Mouse (Mus musculus): ENCODE results near the gene Itpkc.

Gene Itpkc

DNA sequence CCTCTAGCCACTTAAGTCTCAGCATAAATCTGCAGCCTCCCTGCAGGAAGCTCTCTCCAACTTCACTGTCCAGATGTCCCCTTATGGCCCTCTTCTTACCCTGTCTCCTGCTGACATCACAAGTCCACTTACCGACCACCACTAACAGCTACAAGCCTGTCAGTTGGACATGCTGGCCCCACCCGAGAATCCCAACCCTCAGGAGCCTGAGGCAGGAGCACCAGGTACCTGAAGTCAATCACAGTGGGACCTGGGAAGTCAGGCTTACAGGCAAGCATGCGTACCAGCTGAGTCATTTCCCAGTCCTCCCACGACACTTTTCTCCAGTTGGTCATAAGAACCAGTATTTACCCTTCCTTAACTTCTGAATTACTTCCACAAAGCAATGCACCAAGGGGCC lies 34.7 kb downstream of the Itpkc start:
- in situ Hi-C loops (cut with MboI): loop anchor here (5.0 kb wide), 1 partner anchor 36 kb away; no protein-coding TSS in a partner anchor

DNA sequence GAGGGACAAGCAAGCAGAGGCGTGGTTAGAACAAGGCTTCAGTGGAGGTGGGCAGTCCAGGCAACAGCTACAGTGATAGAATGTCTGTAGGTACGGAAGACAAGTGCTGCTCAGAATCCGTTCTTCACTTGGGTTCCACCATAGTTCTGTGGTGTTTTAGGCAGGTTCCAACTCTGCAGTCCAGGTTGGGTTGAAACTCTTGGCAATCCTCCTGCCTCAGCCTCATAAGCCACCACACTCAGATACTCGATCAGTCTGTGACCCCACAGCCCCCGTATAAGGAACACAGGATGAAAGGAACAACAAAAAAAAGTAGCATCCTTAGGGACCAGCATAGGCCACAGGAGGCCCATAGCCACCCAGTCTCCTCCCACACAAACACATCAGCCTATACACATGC lies 36.0 kb downstream of the Itpkc start:
- in situ Hi-C loops (cut with MboI): loop anchor here (5.0 kb wide), 1 partner anchor 35 kb away; no protein-coding TSS in a partner anchor

- in situ Hi-C loops (cut with MboI): no loop called here
These were observed 39.1 kb downstream of the Itpkc start for GRCm38 (mm10) chr7:27189271-27189931.

- in situ Hi-C loops (cut with MboI): no loop called here
These were observed 42.5 kb downstream of the Itpkc start for GRCm38 (mm10) chr7:27185986-27186385.

- in situ Hi-C loops (cut with MboI): no loop called here
These were observed 43.5 kb downstream of the Itpkc start for GRCm38 (mm10) chr7:27184964-27185363.

GRCm38 (mm10) chr7:27182498-27182897 lies 46.0 kb downstream of the Itpkc start:
- in situ Hi-C loops (cut with MboI): no loop called here

GRCm38 (mm10) chr7:27180837-27181695 lies 47.4 kb downstream of the Itpkc start, which contains the start of the genes Gm21983 and Mia:
Gene Gm21983 (minus strand): TSS chr7:27181086.
Gene Mia (minus strand): TSS chr7:27181157.
- in situ Hi-C loops (cut with MboI): no loop called here

- in situ Hi-C loops (cut with MboI): no loop called here
These were observed 48.4 kb downstream of the Itpkc start for GRCm38 (mm10) chr7:27180036-27180435.

DNA sequence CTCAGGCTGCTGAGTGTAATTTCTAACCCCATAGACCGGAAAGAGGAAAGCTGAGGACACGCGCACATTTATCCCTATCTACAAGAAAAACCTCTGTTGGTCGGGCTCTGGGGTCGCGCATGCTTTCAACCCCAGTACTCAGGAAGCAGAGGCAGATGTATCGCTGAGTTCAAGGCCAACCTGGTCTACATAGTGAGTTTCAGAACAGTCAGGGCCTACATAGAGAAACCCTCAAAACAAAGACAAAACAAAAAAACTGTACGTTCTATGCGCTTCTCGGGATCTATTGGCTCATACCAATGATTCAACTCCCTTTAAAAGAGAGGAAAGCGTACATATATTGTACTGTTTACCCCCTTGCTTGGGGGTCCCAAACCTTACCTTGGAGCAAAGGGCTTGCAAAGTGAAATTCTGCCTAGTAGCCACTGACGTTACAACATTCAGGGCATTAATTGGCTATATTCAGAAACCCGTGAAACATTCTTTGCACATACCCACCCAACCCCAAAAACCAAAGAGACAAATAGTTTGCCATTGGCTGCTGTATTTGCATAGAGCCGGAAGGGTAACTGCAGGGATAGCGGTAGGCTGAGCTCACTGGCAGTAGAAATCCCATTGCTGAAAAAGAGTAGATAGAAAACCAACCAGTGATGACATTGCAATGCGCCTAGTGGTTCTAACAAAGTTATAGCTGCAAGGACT lies 49.1 kb downstream of the Itpkc start:
- in situ Hi-C loops (cut with MboI): no loop called here

- in situ Hi-C loops (cut with MboI): no loop called here
These were observed 49.9 kb downstream of the Itpkc start, which contains the start of gene Rab4b for GRCm38 (mm10) chr7:27178324-27179216. Gene Rab4b (minus strand): TSS chr7:27178896.

DNA sequence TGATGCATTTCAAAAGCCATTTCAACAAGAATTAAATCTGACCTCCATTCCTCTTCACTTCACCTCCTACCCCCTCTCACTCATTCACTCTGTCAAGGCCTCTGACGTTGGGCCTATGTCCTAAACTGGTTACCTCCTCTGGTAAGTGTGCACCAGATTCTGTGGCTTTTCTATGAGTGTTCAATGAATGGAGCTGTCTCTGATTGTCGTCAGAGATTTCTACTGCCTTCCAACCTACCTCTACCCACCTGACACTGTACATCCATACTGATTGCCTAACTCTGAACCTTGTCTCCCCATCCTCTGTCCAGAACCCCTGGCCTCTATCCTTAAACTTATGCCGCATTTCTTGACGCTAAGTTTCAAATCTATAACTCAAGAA lies 50.5 kb downstream of the Itpkc start:
- in situ Hi-C loops (cut with MboI): no loop called here

DNA sequence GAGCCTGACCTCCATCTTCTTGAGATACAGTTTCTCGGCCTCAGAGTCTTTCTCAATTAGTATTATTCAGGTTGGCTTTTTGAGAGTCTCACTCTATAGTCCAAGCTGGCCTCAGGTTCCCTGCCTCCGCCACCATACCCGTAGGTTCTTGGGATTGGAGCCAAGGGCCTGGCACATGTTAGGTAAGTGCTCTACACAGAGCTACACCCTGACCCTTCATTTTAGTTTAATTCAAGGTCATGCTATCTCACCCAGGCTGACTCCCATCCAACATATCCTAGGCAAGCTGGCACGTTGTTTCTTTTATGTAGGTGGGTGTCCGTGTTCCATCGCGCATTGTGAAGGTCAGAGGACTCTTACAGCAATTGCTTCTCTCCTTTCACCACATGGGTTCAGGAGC lies 53.6 kb downstream of the Itpkc start:
- in situ Hi-C loops (cut with MboI): no loop called here

DNA sequence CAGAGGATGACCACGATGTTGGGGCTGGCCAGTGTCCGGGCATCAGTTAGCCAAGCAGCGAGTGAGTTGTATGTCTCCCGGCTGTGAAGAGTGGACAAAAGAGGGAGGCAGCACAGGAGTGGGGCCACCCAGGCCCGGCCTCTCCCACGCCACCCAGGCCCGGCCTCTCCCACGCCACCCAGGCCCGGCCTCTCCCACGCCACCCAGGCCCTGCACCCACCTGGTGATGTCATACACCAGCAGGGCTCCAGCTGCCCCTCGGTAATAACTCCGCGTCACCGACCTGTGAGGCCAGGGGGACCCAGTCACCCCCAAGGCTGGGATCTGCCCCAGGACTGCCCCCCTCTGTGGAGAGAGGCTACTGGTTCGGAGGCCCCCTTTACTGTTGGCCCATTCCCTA lies 54.0 kb downstream of the Itpkc start:
- in situ Hi-C loops (cut with MboI): no loop called here

- in situ Hi-C loops (cut with MboI): no loop called here
These were observed 57.5 kb downstream of the Itpkc start for GRCm38 (mm10) chr7:27170981-27171380.

- in situ Hi-C loops (cut with MboI): no loop called here
These were observed 60.1 kb downstream of the Itpkc start for GRCm38 (mm10) chr7:27168371-27168770.

- in situ Hi-C loops (cut with MboI): no loop called here
These were observed 60.9 kb downstream of the Itpkc start for GRCm38 (mm10) chr7:27167475-27168094.

DNA sequence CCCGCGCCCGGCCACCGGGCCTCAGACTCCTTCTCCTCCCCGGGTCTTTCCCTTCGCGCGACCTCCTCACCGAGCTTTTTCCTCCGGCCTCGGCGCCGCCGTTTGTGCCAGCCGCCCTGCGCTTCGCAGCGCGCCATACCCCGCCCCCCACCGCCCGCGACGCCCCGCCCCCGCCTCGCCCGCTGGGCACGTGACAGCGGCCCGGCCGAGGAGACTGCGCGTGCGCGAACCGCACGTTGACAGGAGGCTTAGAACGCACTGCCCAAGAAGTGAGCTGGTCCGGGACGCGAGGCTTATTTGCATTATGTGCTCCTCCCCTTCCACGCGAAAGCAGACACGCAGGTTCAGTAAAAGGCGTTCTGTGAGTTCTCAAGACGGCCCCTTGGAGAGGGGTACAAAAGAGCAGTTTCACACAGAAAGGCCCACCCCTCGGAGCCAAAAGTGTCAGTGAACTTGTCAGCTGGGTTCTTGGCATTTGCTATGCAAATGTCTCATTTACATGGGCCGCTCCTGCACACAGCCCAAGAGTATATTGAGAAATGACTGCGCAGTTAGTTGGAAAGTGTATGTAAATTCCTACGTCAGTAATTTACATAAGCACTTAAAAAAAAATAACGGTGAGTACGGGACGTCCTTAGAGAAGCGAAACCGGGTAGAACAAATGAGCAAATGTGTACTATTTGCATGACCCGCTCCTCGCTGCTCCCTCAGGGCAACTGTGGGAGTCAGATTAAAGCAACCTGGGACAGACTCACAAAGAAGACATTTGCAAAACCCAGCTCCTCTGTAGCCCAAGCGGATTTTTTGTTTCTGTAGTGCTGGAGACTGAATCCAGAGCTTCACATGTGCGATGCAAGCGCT lies 61.6 kb downstream of the Itpkc start, which contains the start of gene Egln2:
Gene Egln2 (minus strand): TSS at position 189 of the 861 bp plus-strand sequence.
- in situ Hi-C loops (cut with MboI): no loop called here

DNA sequence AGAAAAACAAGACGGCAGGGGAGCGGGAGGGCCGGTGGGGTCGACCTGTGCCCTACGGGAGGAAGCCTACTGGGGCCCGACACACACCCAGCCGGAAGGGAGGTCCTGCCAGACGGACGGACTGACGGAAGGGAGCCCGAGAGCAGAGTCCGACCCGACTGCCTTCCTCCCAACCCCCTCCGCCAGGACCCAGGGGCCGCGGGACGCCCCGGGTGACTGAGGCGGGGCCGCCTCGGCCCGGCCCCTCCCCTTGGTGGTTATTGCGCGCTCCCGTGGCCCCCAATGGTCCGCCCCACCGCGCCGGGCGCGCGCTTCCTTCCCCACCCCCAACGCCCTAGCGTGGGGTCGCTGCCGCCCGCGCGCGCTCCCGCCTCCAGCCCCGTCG lies 62.2 kb downstream of the Itpkc start:
- in situ Hi-C loops (cut with MboI): no loop called here

DNA sequence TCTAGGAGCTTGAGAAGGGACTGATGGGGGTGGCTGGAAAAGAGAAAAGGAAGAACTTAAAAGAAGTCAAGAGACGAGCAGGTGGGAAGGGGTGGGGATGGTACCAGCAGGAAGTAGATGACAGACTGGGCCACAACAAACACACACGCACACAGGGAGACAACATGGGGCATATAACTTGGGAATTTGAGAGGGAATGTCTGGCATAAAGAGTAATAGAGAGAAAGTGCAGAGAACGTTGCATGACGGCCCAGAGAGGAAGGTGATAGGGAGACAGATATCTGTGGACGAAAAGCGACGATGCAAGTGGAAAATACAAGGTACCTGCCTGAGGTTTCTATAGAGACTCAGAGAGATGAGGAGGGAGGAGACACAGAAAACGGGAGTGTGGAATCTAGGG lies 62.8 kb downstream of the Itpkc start:
- in situ Hi-C loops (cut with MboI): no loop called here
